Mouse (Mus musculus) mouse trophoblast stem cell (cell line): ENCODE results near the gene Fosb.

Experiments used
- in situ Hi-C, 2 experiments: fragments of 300-500 bp; cut with MseI, MboI; formaldehyde crosslinking; loops; 2 replicates in 1 of 2; 3 replicates in 1 of 2; pipeline ENCODE4 v1.15.1; 2025

The Fosb gene

DNA sequence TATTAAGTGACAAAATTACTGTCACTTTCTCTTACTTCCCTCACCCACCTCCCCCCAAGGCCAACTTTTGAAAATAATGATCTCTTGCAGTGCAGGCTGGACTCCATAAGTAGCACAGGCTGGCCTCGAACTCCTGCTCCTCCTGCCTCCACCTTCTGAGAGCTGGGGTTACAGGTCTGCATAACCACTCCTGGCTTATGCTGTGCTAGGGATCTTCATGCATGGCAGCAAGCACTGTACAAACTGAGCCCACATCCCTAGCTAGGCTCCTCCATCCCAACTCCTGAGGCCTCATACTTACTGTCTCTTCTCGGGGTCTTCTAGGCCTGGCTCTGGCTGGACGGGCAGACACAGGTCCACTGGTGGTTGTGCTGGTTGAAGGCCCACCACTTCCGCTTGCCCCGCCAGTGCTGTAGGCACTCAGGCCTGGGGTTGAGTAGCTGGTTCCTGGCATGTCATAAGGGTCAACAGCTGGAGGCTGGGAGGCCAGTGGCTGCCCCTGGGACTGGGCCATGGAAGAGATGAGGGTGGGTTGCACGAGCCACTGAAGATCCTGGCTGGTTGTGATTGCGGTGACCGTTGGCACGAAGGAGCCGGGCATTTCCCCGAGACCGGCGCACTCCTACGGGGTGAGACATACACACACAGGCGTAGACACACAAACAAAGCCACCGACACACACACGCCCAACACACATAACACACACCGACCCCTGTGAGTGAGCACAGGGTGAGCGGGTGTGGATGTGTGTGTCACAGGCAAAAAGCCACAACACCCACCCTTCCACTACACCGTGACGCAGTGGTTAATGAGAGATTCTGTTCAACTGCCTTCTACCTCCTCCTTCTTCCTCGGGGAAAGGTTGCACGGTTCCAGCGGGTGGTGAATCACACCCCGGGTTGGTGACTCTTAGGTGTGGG, 2.8 kb downstream of the Fosb start:
- in situ Hi-C loops, result no loop called here

DNA sequence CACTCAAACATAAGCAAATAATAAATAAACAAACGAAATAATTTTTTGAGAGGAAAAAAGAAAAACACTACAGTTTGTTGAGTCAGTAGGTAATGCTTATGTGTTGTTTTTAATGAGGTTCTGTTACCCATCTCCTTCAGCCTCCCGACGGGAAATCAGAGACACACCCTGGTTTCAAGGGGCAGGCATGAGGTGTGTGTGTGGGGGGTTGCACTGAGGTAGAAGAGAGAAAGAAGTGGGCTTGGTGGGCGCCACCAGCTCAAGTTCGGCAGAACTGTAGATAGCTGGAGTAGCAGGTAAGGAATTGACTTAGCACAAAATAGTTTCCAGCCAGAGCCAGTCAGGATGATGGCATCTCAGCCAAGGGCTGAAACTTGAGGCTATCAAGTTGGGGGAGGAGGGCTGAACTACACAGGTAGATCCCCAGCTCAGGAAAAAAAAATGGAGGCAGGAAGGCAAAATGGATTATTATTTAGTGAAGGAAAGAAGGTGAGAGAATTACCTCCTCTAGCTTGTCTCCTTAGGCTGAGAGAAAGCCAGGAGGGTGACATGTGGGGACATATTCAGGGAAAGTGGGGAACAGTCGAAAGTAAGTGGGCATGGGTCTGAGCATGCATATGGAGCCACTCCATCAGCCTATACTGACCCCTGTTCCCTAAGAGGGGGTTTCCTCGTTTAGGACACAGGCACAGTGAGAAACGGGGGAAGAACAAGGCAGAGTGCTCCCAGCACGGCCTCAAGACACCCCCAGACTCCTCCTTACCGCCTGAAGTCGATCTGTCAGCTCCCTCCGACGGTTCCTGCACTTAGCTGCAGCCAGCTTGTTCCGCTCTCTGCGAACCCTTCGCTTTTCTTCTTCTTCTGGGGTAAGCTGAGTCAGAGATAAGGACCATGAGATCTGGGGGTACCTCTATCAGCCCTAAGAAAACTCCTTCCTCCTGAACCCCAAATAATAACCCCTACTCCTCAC, 3.8 kb downstream of the Fosb start:
- in situ Hi-C loops, result no loop called here

DNA sequence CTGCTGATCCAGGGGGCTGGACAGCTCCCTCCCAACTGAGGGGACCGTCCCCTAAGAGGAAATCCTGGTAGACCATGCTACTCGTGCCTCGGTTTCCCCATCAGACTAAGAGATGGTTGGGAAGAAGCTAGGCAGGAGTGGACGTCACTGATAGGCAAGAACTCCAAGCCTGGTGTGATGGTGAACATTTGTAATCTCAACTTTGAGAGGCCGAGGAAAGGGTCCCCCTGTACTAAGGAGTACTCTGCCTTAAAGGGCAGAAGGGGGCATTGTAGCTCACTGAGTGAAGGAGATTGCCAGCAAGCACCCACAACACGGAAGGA, 4.5 kb downstream of the Fosb start:
- in situ Hi-C loops, result no loop called here

DNA sequence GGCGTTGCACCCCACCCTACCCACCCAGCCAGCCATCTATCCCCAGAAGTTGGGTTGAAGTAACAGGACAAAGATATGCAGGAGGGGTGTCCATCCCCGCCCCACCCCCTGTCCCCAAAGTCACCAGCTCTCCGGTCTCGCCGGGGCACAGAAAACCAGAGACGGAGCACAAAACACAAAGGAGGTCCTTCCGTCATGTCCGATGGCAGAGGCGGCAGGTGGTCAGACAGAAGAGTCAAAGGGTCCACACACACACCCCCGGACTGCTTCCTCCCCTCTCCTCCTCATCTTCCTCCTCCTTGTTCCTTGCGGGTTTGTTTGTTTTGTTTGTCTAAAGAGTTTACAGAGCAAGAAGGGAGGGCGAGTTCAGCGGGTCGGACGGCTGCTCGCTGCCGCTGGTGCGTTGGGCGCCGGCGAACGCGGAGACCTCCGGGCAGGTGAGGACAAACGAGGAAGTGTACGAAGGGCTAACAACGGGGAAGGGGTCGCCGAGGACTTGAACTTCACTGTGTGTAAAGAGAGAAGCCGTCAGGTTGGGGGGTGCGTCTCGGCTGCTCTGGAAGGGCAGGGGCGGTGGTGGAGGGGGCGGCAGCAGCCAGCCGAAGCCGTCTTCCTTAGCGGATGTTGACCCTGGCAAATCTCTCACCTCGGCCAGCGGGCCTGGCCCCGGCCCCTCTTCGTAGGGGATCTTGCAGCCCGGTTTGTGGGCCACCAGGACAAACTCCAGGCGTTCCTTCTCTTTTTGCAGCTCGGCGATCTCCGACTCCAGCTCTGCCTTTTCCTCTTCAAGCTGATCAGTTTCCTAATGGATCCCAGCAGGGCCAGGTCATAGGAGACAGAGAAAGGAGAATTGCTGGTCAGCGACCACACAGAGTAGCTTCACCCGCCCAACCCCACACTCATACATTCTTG, 5.1 kb downstream of the Fosb start:
- in situ Hi-C loops, result loop anchor here (5.0 kb wide), 1 partner anchor 38 kb away; the partner anchor contains the start of gene Ercc1 (in 2 of the 2)

DNA sequence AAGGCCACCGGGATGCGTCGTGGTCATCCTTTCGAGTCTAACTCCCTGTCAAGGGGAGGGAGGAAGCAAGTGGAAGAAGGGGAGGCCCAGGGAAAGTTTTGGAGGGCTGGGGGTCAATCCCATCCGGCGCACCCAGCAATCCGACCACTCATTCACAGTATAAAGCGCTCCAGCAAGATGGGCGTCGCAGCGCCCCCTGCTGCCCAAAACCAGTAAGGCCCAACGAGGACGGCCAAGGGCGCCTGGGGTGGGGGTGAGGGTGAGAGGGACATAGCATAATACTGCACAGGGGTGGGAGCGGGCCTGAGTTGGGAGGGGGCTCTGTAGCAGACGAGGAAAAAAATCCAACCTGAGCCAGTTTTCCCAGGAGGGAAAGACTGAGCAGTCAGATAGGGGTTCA, 6.1 kb downstream of the Fosb start:
- in situ Hi-C loops, result loop anchor here (5.0 kb wide), 1 partner anchor 39 kb away; the partner anchor contains the start of gene Ercc1 (in 2 of the 2)

DNA sequence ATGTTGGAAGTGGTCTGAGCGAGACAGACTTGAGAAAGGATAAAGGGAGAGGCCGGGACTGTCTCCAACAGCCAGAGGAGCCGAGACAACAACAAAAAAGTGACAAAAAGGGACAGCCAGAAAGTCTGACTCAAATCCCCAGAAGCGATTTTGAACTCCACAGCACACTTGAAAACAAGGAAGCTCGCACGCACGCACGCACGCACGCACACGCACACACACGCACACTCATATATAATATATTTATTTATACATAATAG, 6.9 kb downstream of the Fosb start:
- in situ Hi-C loops, result loop anchor here (5.0 kb wide), 1 partner anchor 39 kb away; the partner anchor contains the start of gene Ercc1 (in 2 of the 2)

DNA sequence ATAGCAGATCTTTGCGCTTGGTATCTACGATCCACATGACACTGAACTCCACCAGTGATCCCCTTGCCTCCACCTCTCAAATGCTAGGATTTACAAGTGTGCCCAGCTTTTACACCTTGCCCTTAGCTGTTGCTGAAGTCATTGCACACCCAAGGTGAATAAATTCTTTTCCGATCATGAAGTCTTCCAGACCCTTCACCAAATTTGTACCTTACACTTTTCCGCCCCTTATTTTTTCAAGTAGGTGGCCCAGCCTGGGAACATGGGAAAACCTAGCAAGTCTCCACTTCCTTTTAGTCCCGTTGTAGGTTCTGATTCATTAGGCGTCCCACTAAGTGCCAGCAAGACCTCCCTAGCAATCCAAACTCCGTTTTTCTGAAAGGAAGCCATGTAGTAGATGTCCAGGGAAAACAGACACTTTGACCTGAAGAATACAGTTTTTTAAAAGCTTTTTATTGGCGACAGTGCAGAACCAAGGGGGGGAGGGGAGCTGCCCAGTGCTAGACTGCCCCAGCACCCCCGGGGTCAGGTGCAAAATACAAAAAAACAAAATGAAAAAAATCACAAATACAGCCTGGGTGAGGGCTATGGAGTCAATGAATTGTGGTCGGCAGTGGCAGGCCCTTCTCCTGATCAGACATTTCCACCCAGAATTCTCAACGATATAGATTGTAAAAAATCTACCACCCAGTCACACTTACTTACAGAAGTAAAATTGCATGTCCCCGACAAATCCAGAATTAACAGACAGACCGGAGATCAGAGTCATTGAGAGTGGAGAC, 7.4 kb downstream of the Fosb start:
- in situ Hi-C loops, result loop anchor here (5.0 kb wide), 1 partner anchor 40 kb away; the partner anchor contains the start of gene Ercc1 (in 2 of the 2)

DNA sequence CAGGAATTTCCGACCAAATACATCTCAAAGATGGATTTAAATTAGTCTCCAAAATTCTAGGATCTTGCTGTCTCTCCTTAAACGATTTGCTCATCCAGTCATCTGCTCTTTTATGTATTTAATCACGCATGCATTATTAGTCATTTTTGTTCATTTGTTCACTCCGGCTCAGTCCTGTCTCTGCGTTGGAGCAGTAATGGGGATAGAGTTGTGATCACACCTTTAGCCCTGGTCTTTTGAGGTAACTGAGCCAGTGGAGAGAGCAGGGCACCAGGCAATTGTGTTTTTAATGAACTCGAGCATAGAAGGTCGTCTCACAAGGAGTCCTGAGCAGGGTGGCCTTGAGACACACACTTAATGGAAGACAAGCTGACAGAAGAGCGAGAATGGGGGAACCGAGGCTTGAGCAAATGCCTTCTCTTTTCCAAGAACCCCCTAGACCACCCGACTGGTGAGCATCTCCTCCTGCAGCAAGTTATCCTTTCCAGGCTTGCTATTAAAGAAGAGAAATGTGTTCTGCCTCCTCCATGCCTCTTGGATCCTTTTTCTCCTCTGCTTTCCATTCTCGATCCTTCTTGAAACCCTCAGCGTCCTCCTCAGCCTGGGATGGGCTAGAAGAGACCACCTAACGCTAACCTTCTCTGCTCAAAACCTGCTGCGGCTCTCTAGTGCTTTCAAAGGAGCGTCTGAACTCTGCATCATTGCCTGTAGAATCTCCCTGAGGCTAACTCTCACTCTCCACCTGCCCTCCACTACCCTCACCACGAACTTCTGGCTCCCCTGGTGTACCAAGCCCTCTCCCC, 8.2 kb downstream of the Fosb start:
- in situ Hi-C loops, result loop anchor here (5.0 kb wide), 1 partner anchor 41 kb away; the partner anchor contains the start of gene Ercc1 (in 2 of the 2)

DNA sequence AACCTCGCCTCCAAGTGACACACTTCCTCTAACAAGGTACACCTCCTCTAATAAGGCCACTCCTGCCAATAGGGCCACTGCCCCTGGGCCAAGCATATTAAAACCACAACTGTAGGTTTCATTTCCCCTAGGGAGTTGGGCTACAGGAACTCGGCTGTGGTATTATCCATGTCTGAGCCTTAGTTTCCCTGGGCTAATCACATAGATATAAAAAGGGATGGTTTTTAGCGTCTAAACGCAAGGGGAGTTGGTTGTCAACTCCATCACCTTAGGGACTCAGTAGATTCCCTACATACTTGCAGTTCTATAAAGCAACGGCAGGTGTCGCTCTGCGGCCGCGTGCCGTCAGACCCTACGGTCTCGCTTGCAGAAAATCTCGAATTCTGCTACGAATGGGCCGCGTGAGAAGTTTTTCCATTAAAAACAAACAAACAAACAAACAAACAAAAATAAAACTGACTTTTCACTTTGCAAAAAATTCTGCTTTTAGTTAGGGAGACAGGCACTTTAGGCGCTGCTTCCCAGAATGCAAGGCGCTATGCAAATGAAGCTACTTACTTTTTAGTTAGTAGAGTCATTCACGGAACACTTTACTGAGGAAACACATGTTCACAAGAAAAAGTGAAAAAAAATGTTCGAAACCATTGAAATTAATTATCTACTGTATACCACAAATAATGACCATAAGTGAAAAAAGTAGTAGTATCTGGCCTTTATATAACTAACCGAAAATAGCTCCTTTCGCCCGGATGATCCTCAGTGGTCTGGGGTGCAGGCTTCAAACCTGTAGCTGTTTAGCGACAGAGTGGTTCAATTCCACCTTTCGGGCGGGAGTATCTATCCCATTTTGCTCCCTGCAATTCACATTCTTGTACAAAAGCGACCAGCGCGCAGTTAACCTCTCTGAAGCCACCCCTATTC, 9.1 kb downstream of the Fosb start:
- in situ Hi-C loops, result loop anchor here (5.0 kb wide), 1 partner anchor 42 kb away; the partner anchor contains the start of gene Ercc1 (in 2 of the 2)

DNA sequence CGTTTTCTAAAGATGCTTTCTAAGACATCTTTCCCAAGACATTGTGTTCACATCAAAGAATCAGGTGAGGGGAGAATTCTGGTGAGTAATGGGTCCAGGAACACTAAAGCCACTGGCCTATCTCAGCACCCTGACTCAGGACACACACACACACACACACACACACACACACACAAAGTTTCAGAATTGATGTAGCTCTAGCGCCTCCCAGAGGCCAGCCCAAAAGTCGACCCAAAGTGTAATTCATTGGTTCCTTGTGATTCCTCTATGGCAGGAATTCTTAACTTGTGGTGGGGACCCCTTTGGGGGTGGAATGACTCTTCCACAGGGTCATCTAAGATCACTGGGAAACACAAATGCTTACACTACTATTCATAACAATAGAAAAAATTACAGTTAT, 10.7 kb downstream of the Fosb start:
- in situ Hi-C loops, result no loop called here

DNA sequence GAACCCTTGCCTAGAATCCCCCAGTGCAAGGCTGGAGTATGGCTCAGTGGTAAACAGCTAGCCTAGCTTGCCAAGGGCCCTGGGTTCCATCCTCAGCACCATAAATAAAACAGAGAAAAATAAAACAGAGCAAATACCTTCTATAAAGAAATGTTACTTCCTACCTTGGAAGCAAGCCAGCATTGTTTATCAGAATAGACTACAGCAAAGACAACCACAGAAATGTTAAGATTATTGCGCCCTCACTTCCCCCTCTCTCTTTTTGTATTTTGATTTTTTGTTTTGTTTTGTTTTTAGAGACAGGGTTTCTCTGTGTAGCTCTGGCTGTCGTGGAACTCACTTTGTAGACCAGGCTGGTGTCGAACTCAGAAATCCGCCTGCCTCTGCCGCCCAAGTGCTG, 12.1 kb downstream of the Fosb start:
- in situ Hi-C loops, result no loop called here

DNA sequence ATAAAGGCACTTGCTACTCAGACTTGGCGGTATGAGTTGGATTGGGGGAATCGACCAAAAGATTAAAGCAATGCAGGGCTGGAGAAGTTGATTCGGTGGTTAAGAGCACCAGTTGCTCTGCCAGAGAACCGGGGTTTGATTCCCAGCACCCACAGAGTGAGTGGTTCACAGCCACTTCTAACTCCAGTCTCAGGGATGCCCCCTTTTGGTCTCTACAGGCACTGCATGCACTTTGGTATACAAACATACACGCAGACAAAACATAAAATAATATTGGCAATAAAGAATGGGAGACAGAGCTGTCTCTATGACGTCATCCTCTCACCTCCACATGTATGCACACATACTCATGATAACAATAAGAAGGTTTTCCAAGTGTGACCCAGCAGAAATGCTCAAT, 12.8 kb downstream of the Fosb start:
- in situ Hi-C loops, result no loop called here

DNA sequence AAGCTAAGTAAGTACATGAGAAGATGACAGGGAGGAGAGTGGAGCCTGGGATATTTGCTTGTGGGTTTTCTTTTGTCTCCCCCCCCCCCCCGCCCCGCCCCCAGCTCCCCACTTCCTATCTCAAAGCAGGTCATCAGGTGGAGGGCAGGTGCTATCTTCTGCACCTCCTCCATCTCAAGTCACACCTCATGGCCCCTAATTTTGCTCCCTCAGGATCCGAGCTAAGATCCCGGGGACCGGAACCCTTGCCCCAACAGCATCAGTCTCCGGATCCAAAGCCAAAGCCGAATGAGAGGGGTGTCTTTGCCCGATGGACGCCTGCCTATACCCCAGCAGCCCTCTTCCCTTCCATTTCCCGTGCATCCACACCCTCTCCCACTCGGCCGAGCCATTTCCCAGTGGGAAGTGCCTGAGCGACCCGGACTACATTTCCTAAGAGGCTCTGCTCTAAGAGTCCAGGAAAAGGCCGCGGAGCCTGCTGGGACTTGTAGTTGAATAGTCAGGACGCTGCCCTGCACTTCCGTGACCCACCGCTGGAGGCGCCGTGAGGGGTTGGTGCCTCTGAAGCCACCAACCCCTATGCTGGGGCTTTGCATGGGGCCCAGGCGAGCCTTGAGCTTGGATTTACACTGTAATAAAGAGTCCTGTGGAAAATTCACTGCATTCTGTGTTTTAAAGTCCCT, 14.2 kb downstream of the Fosb start:
- in situ Hi-C loops, result no loop called here

DNA sequence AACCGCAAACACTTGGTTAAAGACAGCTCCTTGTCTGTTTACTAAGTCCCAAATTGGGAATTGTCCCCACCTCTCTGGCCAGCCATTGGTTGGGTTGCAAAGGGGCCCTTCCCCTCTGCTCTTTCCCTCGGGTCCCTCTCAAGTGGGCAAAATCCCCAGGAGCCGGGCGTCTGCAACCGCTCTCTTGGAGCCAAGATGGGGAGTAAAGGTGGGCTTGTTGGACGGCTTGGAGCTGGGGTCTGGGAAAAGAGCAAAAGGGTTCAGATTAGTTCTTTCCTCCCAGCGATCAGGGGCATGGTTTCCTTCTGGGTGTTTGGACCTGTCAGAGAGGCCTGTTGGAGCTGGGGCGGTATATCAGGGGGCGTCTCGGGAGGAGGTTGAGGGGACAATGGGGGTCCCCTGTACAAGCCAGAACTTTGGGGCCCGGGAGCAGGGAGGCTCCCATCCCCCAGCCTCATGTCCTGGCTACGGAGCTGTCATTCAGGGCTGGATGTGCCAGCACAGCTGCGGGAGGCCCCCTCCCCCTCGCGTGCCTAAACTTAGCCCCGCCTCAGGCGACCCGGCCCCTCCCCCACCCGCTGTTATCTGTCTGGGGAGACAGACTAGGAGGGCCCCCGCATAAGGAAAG, 18.8 kb downstream of the Fosb start:
- in situ Hi-C loops, result no loop called here

DNA sequence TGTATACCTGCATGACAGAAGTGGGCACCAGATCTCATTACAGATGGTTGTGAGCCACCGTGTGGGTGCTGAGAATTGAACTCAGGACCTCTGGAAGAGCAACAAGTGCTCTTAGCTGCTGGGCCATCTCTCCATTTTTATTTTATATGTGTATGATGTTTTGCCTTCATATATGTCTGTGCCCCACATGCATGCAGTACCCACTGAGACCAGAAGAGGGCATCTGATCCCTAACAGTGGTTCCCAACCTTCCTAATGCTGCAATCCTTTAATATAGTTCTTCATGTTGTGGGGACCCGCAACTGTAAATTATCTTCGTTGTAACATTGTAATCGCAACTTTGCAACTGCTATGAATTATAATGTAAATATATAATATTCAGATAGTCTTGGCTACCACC, 25.1 kb downstream of the Fosb start:
- in situ Hi-C loops, result loop anchor here in 1 of 2 experiments (5.0 kb wide), 2 partner anchors 42 to 107 kb away; partner anchors contain the start of gene Eml2

DNA sequence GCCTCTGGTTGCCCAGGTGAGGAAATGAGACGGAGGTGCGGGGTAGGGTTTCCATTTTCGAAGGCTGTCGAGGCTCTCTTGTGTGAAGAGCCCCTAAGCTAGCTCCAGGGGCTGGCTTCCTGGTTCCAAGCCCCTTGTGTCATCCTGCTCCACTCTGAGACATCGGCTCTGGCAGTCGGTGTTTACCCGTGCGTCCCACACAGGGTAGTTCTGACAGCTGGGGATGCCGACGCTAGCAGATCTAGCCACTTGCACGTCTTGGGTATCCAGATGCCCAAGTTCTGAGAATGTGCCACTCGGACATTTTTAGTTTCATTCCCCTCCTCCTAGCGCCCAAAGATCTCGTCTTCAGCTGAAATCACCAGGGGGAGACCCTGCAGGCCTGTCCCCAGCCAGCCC, 26.4 kb downstream of the Fosb start:
- in situ Hi-C loops, result loop anchor here in 1 of 2 experiments (5.0 kb wide), 2 partner anchors 41 to 106 kb away; partner anchors contain the start of gene Eml2

DNA sequence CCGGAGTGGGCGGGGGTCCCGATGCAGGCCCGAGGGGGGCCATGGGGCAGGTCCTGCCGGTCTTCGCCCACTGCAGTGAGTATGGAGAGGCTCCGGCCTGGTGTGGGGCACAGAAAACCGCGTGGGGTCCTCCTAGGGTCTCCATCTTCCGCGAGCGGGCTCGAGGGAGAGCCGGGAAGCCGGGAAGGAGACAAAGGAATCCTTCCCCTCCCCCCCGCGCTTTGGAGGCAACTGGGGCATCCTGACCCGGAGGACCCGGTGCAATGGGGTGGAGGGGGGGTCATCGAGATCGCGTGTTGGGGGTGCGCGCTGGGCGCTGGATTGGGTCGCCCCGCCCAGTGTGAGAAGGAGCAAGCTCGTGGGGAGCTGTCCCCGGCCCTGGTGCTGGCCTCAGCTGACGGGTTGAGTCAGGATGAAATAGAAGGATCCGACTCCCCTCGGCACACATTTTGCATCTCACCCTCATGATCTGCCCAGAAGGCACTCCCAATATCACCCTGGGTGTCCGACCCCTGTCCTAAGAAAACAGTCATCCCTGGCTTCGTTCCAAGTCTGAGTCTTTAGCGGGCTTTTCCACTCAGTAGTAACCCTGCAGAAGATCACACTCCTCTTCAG, 27.0 kb downstream of the Fosb start:
- in situ Hi-C loops, result loop anchor here in 1 of 2 experiments (5.0 kb wide), 2 partner anchors 41 to 106 kb away; partner anchors contain the start of gene Eml2
